21 mouse cellular contexts compared by ENCODE assay signal in genomic region chr4:120664601-120665000, GRCm38 (mm10). TPM values are rescaled to one million over a fixed set of nuclear protein-coding genes. Genes with fewer than 3 reads are reported as not detected.
DNase-seq lines count a peak whose midpoint lies in the region; ATAC-seq and TF ChIP-seq lines count a peak whose summit lies in the region.
"Had no signal": no experiment of that assay in that cellular context is flagged by ENCODE, and none has a peak within 500 bp of the region (broad histone marks: within the 10 kb centered on the region; RNA-seq: fewer than 3 reads in every experiment).

No protein-coding gene starts in this region.

- H3K36me3 ChIP-seq in heart, embryonic 10.5 days = no peaks in the 10 kb centered on the region
- no peaks in the 10 kb centered on the region for H3K36me3 ChIP-seq in heart, embryonic 14.5 days (ENCODE audit: control insufficient read depth, insufficient read depth, low read length)
- H3K36me3 ChIP-seq in heart, adult 2 months (ENCODE audit: control insufficient read depth, insufficient read depth, low read length) = no peaks in the 10 kb centered on the region
- peaks cover 0 to 12% of the 10 kb centered on the region in 2 experiments; a peak in 2 of 4 replicates for H3K36me3 ChIP-seq in MEL (ENCODE audit: control insufficient read depth in 1 of 2, insufficient read depth in 2 of 2, low read length in 2 of 2)
- no peaks in the 10 kb centered on the region for H3K36me3 ChIP-seq in liver, embryonic 14.5 days (replicated peaks; ENCODE audit: control insufficient read depth, insufficient read depth, low read depth)
- no peaks in the 10 kb centered on the region for H3K36me3 ChIP-seq in neural tube, embryonic 15.5 days
- H3K36me3 ChIP-seq: embryonic facial prominence, embryonic 12.5 days; forebrain, embryonic 15.5 days; hindbrain, embryonic 13.5 days had no signal

- no peak for TF ChIP-seq RAD21 in MEL (IDR thresholded peaks at IDR 0.05; ENCODE audit: low read depth, low read length)

- TF ChIP-seq EP300 in heart, adult 2 months (IDR thresholded peaks at IDR 0.05; ENCODE audit: insufficient read depth, low read depth, low read length) = no peak
- TF ChIP-seq EP300 in MEL (IDR thresholded peaks at IDR 0.05; ENCODE audit: low read depth in 1 of 2, low read length in 2 of 2) = no peak
- no peak for TF ChIP-seq EP300 in liver, embryonic 14.5 days (IDR thresholded peaks at IDR 0.05; ENCODE audit: low read depth)

- peaks cover 36% of the 10 kb centered on the region for H3K27me3 ChIP-seq in heart, embryonic 10.5 days (ENCODE audit: insufficient read depth, poor library complexity, severe bottlenecking)
- H3K27me3 ChIP-seq in heart, embryonic 14.5 days (ENCODE audit: control insufficient read depth, insufficient read depth, low read length) = peaks cover 10% of the 10 kb centered on the region; the same call in 1 of the 2 replicates
- no peaks in the 10 kb centered on the region for H3K27me3 ChIP-seq in heart, adult 2 months (ENCODE audit: control insufficient read depth, insufficient read depth, low read length)
- no peaks in the 10 kb centered on the region for H3K27me3 ChIP-seq in MEL (ENCODE audit: control insufficient read depth in 1 of 2, insufficient read depth in 2 of 2, low read length in 2 of 2)
- no peaks in the 10 kb centered on the region for H3K27me3 ChIP-seq in liver, embryonic 14.5 days (ENCODE audit: control insufficient read depth, insufficient read depth, low read length)
- peaks cover 37% of the 10 kb centered on the region for H3K27me3 ChIP-seq in neural tube, embryonic 15.5 days (replicated peaks)

- no peak for DNase-seq in heart, embryonic 10.5 days (ENCODE audit: low spot score)
- no peak for DNase-seq in heart, postnatal 25 days (ENCODE audit: low spot score)
- DNase-seq in heart, adult 2 months = no peak
- DNase-seq in MEL (ENCODE audit: low read depth, low spot score) = no peak
- DNase-seq in liver, embryonic 14.5 days (ENCODE audit: low read depth in 3 of 3, low spot score in 3 of 3) = no peak
- DNase-seq in kidney, postnatal 4 days = no peak
- DNase-seq: adrenal gland, postnatal 10 days; B cell, adult 2 months; cerebellum, adult 11-12 months; cerebellum, adult 9-10 months; cerebellum, postnatal 25 days; gastrocnemius, postnatal 36 days; heart, adult 11 months had no signal

- no peak for TF ChIP-seq POLR2A in heart, adult 2 months (IDR thresholded peaks at IDR 0.05; ENCODE audit: insufficient read depth, low read depth, low read length)
- TF ChIP-seq POLR2A in MEL (IDR thresholded peaks at IDR 0.05; ENCODE audit: control insufficient read depth in 1 of 2, insufficient read depth in 1 of 2, low read depth in 1 of 2, low read length in 2 of 2, poor library complexity in 1 of 2) = no peak

- H3K4me2 ChIP-seq in heart, embryonic 14.5 days (ENCODE audit: low read length) = no peak overlapping the region
- H3K4me2 ChIP-seq in liver, embryonic 14.5 days (ENCODE audit: low read depth) = peak overlapping the region; percentile 93
- no peak overlapping the region for H3K4me2 ChIP-seq in neural tube, embryonic 15.5 days
- H3K4me2 ChIP-seq: embryonic facial prominence, embryonic 12.5 days; forebrain, embryonic 15.5 days; hindbrain, embryonic 13.5 days had no signal

- intact Hi-C loops in heart, postnatal 25 days (cut with DNase I) = no loop called here
- intact Hi-C loops in heart, adult 2 months (cut with DNase I) = no loop called here

- peaks cover 43% of the 10 kb centered on the region for H3K4me1 ChIP-seq in heart, embryonic 10.5 days
- peaks cover 11 to 29% of the 10 kb centered on the region in 2 experiments; a peak in 3 of 4 replicates for H3K4me1 ChIP-seq in heart, embryonic 14.5 days (ENCODE audit: control insufficient read depth in 2 of 2, insufficient read depth in 2 of 2, low read length in 2 of 2)
- H3K4me1 ChIP-seq in heart, adult 2 months (ENCODE audit: control insufficient read depth, insufficient read depth, low read length) = no peaks in the 10 kb centered on the region; the same call in 1 of the 2 replicates
- H3K4me1 ChIP-seq in MEL (ENCODE audit: control insufficient read depth in 1 of 2, insufficient read depth in 2 of 2, low read length in 2 of 2) = peaks cover 16 to 28% of the 10 kb centered on the region in 2 experiments
- peaks cover 42 to 51% of the 10 kb centered on the region in 2 experiments for H3K4me1 ChIP-seq in liver, embryonic 14.5 days (replicated peaks; ENCODE audit: control insufficient read depth in 2 of 2, insufficient read depth in 2 of 2, low read length in 1 of 2)
- H3K4me1 ChIP-seq in neural tube, embryonic 15.5 days = peaks cover 25% of the 10 kb centered on the region

- no peak overlapping the region for H3K4me3 ChIP-seq in heart, embryonic 10.5 days
- no peak overlapping the region for H3K4me3 ChIP-seq in heart, embryonic 14.5 days (ENCODE audit: control insufficient read depth in 1 of 2, insufficient read depth in 1 of 2, low read depth in 1 of 2, low read length in 2 of 2)
- H3K4me3 ChIP-seq in heart, adult 2 months = no peak overlapping the region
- H3K4me3 ChIP-seq in MEL (ENCODE audit: control insufficient read depth in 1 of 2, insufficient read depth in 1 of 2, low read depth in 2 of 2, low read length in 2 of 2) = no peak overlapping the region; a peak in 1 of 4 replicates
- no peak overlapping the region for H3K4me3 ChIP-seq in liver, embryonic 14.5 days (ENCODE audit: insufficient read depth in 1 of 2, low read depth in 2 of 2, low read length in 2 of 2)
- no peak overlapping the region for H3K4me3 ChIP-seq in neural tube, embryonic 15.5 days (replicated peaks)
- H3K4me3 ChIP-seq: embryonic facial prominence, embryonic 12.5 days; forebrain, embryonic 15.5 days; hindbrain, embryonic 13.5 days had no signal

- 51% methylated on average over 2 of the region's 2 CpGs for WGBS in heart, embryonic 10.5 days
- 55% methylated on average over 2 of the region's 2 CpGs for WGBS in heart, embryonic 14.5 days
- WGBS in heart, adult 2 months = 57% methylated on average over 2 of the region's 2 CpGs
- 13% methylated on average over 2 of the region's 2 CpGs for WGBS in liver, embryonic 14.5 days (ENCODE audit: insufficient replicate concordance)
- WGBS in neural tube, embryonic 15.5 days = 82% methylated on average over 2 of the region's 2 CpGs

- no peaks in the 10 kb centered on the region for H3K9me3 ChIP-seq in heart, embryonic 10.5 days
- no peaks in the 10 kb centered on the region for H3K9me3 ChIP-seq in heart, embryonic 14.5 days (ENCODE audit: control insufficient read depth, low read length)
- H3K9me3 ChIP-seq in MEL (replicated peaks; ENCODE audit: insufficient read depth, low read length) = no peaks in the 10 kb centered on the region
- no peaks in the 10 kb centered on the region for H3K9me3 ChIP-seq in liver, embryonic 14.5 days (ENCODE audit: control insufficient read depth, low read length)
- no peaks in the 10 kb centered on the region for H3K9me3 ChIP-seq in neural tube, embryonic 15.5 days (replicated peaks)
- H3K9me3 ChIP-seq: embryonic facial prominence, embryonic 12.5 days; forebrain, embryonic 15.5 days; G1E; hindbrain, embryonic 13.5 days had no signal

- ATAC-seq in heart, embryonic 14.5 days (ENCODE audit: insufficient number of reproducible peaks, insufficient read depth, low FRiP score, low read depth) = no peak
- ATAC-seq in liver, embryonic 14.5 days (ENCODE audit: insufficient read depth) = no peak
- no peak for ATAC-seq in neural tube, embryonic 15.5 days (ENCODE audit: low FRiP score)
- ATAC-seq: CD4-positive, CD25-positive, alpha-beta regulatory T cell, adult 4 months; forebrain, embryonic 15.5 days; hindbrain, postnatal 0 days had no signal

- no peak overlapping the region for H3K9ac ChIP-seq in heart, embryonic 14.5 days (ENCODE audit: low read length)
- H3K9ac ChIP-seq in heart, adult 2 months (ENCODE audit: low read depth, low read length) = no peak overlapping the region
- H3K9ac ChIP-seq in MEL (ENCODE audit: control insufficient read depth, low read depth, low read length, poor library complexity, severe bottlenecking) = peak overlapping the region; percentile 19; the same call in 1 of the 2 replicates
- peak overlapping the region; percentile 42 for H3K9ac ChIP-seq in liver, embryonic 14.5 days (replicated peaks)
- H3K9ac ChIP-seq in neural tube, embryonic 15.5 days (replicated peaks) = no peak overlapping the region
- H3K9ac ChIP-seq: embryonic facial prominence, embryonic 12.5 days; forebrain, embryonic 15.5 days; hindbrain, embryonic 13.5 days had no signal

- no peak for TF ChIP-seq CTCF in heart, adult 2 months (IDR thresholded peaks at IDR 0.05)
- no peak for TF ChIP-seq CTCF in MEL (IDR thresholded peaks at IDR 0.05 in 2 of 3, conservative IDR thresholded peaks at IDR 0.05 in 1 of 3; ENCODE audit: control insufficient read depth in 1 of 3, insufficient read depth in 1 of 3, low read depth in 2 of 3, low read length in 3 of 3, poor library complexity in 1 of 3, severe bottlenecking in 1 of 3)
- TF ChIP-seq CTCF in liver, embryonic 14.5 days (IDR thresholded peaks at IDR 0.05; ENCODE audit: low read depth) = no peak

- H3K27ac ChIP-seq in heart, embryonic 10.5 days = peak overlapping the region; percentile 91; the same call in 1 of the 2 replicates
- peak overlapping the region; percentile 21 to 38; a peak in 1 of 4 replicates for H3K27ac ChIP-seq in heart, embryonic 14.5 days (replicated peaks in 1 of 2; ENCODE audit: control insufficient read depth in 1 of 2, insufficient read depth in 1 of 2, low read depth in 2 of 2, low read length in 2 of 2)
- H3K27ac ChIP-seq in heart, adult 2 months = no peak overlapping the region
- peak overlapping the region; percentile 92 for H3K27ac ChIP-seq in MEL (ENCODE audit: control insufficient read depth, low read depth, low read length)
- peak overlapping the region; percentile 77 for H3K27ac ChIP-seq in liver, embryonic 14.5 days
- no peak overlapping the region for H3K27ac ChIP-seq in neural tube, embryonic 15.5 days (replicated peaks)
- H3K27ac ChIP-seq: embryonic facial prominence, embryonic 12.5 days; forebrain, embryonic 15.5 days; hindbrain, embryonic 13.5 days; hindbrain, postnatal 0 days had no signal

- no peaks in the 10 kb centered on the region for H3K79me2 ChIP-seq in heart, adult 2 months (replicated peaks; ENCODE audit: control insufficient read depth, insufficient read depth, low read length)
- peaks cover 15% of the 10 kb centered on the region for H3K79me2 ChIP-seq in MEL (ENCODE audit: control insufficient read depth, insufficient read depth, low read length, poor library complexity)

RNA-seq across cellular contexts. Expression of gene Cited4, which starts 1.8 kb away (rescaled TPM):
- polyA plus RNA-seq in heart, embryonic 10.5 days (2016; fragmentation: Nextera tagmentation; extraction: Ambion mirVana) = 47.3 and 47.5 TPM in 2 replicates
- 10 to 100 TPM; 46.4 to 61.3 TPM for total RNA-seq in heart, postnatal 25 days (2021)
- 24.2 and 27.1 TPM in 2 replicates for polyA plus RNA-seq in heart, embryonic 14.5 days (2014; fragmentation: Nextera tagmentation; extraction: Ambion mirVana)
- total RNA-seq in heart, adult 2 months (2021) = 10 to 100 TPM; 31.6 to 52.2 TPM
- 39.9 and 51.2 TPM in 2 replicates for polyA plus RNA-seq in heart, adult 2 months (2012; rRNA removed)
- total RNA-seq in MEL (2012; rRNA removed) = 18.2 and 23.3 TPM in 2 replicates
- 10 to 100 TPM in 1 of 2 experiments, not detected in 1; 58.1 TPM for polyA plus RNA-seq in MEL (2012; ENCODE audit: insufficient read depth in 1 of 2, insufficient read length in 2 of 2, low read depth in 1 of 2, low replicate concordance in 2 of 2, missing spikeins in 1 of 2)
- polyA plus RNA-seq in liver, embryonic 14.5 days (2012; rRNA removed) = 79.1 and 109 TPM in 2 replicates
- polyA plus RNA-seq in liver, embryonic 14.5 days (2014; fragmentation: Nextera tagmentation; extraction: Ambion mirVana) = 76.6 and 95.2 TPM in 2 replicates
- 1.4 and 2.1 TPM in 2 replicates for polyA plus RNA-seq in neural tube, embryonic 15.5 days (2015; fragmentation: Nextera tagmentation; extraction: Ambion mirVana)
- polyA plus RNA-seq: CD4-positive, CD25-positive, alpha-beta regulatory T cell, adult 4 months had no signal

Comparison
In these comparisons a context has a peak if more than half of its experiments do, and no peak if none do; other contexts are left out.
1. H3K27ac ChIP-seq: peak in heart, embryonic 10.5 days (single experiment), heart, embryonic 14.5 days (2 of 2), MEL (single experiment) and liver, embryonic 14.5 days (single experiment); none in heart, adult 2 months (single experiment) and neural tube, embryonic 15.5 days (single experiment).
2. H3K9ac ChIP-seq: peak in MEL (single experiment) and liver, embryonic 14.5 days (single experiment); none in heart, embryonic 14.5 days (single experiment), heart, adult 2 months (single experiment) and neural tube, embryonic 15.5 days (single experiment).